Mouse (Mus musculus) hindlimb bud, embryonic 11.5 days (tissue): Measurements from ENCODE around the gene 1700021F07Rik.

Experiments
- DNase-seq: peaks from one replicate; pipeline ENCODE4 v3.0.0-alpha.2; 2012; ENCODE audit warnings: low read depth, low spot score; ENCODE audit errors: extremely low spot score

Gene 1700021F07Rik

DNA sequence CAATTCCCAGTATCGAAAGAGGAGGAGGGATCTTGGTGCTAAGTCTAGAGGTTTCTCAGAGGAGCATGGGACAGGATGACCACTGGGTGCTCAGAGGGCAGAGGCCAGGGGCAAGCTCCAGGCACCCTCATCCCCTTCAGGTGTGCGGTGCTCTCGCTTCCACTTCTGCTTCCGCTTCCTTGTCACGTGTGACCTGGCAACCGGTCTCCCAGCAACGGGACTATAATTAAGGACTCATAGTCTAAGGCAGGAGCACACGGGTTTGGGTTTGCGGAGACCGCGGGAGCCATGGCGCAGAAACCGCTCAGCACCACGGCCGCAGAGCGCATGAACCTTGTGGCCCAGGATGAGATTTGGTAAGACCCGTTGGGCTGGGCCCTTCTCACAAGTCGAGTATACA lies at the start of gene 1700021F07Rik:
TSS of gene 1700021F07Rik (plus strand) at position 211 of the 400 bp plus-strand sequence.
- no peak for DNase-seq

DNA sequence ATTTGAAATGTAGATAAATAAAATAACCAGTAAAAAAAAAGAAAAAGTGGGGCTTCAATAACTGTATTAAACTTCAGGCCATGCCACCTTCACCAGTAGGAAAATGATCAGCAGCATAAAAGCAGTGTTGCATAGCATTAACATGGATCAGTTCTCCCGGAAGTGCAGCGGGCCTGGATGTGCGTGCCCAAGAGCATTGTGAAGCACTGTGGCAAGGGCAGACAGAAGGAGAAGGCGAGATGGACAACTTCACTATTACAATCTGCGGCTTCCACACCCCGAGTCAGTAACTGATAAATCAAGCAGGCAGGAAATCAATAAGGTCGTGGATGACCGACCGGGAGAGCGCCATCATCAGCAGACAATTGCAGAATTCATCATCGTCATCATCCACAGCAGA lies 49.2 kb upstream of the 1700021F07Rik start:
- no peak for DNase-seq

DNA sequence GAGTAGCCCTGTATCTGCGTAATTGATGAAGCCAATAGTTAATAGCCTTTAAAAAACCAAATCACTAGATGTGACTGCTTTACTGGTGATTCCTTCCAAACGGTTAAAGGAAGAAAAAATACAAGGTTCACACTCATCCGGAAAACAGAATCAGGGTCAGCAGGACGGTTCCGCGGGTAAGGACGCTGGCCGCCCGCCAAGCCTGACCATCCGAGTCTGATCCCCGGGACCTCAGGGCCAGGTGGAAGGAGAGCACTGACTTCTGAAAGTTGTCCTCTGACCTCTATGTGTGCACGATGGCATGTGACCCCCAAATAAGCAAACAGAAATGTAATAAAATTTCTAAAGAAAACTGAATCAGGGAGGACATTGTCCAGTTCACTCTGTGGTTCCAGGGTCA lies 43.3 kb upstream of the 1700021F07Rik start:
- no peak for DNase-seq

DNA sequence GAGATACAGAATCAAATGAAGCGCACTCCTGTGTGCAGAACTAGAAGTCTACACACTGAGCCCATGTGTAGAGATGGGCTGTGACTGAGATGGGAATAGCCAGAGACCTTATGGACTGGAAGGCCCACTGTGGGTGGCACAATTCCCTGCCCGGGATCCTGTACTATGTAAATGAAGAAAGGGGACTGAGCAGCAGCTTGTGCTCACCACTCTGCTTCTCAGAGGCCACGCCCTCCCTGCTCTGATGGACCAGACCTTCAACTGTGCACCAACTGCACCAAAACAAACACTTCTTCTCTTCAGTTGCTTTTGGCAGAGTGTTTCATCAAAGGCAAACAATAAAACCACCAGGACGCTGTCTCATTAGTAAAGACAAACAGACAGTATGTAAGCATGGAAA lies 37.9 kb upstream of the 1700021F07Rik start:
- DNase-seq: no peak

DNA sequence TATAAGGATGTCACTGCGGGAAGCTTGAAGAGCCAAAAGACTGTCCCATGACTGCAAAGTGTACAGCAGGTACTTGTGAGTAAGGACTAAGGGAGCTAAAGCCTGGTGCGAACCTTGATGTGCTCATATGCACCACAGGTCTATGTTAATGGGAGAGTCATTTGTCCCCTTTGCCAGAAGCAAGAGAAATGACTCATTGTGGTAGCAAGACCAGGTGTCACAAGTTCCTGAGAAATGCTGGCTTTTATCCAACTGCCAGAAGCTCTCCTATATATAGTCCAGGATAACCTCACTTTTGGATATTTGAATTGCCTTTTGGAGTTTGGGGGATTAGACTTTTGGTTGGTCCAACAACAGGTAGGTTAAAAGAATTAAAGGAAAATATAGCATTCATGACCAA lies 22.8 kb upstream of the 1700021F07Rik start:
- DNase-seq: no peak

DNA sequence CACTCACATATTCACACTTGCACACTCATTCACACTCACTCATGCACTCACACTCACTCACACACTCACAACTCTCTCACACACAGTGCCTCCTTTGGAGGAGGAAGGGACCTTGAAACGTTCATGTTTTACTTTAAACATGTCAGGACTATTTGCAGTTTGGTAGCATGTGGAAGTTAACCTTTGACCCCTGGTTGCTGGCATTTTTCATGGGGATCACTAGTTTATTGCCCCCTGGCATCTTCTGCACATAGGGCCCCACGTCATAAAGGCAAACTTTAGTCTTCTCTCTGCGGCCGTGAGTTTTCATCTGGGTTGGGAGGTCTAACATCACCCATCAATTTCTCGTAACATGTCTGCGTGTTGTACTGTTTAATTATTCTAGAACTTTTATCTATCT lies 8.4 kb upstream of the 1700021F07Rik start:
- DNase-seq: no peak

DNA sequence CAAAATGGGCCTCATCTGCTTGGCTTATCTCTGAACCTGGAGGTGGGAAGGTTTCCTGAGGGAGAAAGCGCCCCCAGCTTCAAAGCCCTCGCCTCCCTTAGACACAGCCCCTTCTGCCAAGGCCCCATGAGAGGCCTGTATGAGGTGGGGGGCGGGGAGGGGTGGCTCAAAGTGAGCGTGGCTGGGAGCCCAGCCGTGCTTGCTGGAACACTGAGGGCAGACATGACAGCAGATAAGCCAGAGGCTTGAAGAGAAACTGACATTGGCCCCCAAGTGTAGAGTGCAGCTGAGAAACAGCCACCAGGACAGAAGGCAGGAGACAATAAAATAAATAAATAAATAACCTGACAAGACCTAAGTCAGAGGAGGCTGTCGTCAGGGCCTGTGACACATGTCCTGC lies 7.2 kb upstream of the 1700021F07Rik start:
- no peak for DNase-seq

DNA sequence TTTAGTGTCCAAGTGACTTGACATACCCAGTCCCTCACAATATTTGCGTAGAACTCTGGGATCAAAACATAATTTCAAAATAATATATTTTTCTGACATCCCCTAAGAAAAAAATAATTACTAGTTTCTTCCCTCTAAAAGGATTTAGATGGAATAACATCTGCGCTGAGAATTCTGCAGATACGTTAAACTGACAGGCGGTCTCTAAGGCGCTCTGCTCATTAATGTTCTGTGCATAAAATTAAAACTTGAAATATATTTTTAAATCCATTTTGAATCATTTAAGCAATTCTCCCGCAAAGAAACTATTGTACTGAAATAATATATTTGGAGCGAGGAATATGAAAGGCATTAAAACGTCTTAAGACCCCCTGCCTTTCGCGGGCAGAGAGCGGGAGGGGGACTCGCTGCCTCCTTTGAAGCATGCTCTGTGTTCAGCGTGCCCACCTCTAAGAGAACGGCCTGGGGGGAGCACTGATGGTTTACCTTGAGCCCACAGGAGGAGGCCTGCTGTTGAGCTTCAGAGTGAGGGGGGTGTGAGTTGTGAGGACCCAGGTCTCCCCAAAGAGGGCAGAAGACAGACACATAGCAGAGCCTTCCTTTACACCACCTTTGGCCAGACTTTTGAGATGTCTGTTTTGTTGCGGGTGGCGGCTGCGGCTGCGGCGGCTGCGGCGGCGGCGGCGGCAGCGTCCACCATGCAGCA lies 6.1 kb upstream of the 1700021F07Rik start:
- no peak for DNase-seq

DNA sequence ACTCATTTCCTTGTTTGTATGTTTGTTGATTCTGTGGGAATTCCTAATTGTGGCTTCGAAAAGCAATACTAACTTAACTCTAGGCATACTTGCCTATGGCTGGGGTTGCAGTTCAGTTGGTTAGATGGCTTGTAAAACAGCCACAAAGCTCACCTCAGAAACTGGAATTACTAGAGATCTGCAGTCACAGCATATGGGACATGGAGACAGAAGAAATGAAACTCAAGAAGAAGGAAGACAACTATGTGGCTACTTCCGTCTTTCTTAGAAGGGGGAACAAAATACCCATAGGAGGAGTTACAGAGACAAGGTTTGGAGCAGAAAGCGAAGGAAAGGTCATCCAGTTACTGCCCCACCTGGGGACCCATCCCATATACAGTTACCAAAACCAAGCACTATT lies 6.1 kb downstream of the 1700021F07Rik start:
- DNase-seq: no peak

DNA sequence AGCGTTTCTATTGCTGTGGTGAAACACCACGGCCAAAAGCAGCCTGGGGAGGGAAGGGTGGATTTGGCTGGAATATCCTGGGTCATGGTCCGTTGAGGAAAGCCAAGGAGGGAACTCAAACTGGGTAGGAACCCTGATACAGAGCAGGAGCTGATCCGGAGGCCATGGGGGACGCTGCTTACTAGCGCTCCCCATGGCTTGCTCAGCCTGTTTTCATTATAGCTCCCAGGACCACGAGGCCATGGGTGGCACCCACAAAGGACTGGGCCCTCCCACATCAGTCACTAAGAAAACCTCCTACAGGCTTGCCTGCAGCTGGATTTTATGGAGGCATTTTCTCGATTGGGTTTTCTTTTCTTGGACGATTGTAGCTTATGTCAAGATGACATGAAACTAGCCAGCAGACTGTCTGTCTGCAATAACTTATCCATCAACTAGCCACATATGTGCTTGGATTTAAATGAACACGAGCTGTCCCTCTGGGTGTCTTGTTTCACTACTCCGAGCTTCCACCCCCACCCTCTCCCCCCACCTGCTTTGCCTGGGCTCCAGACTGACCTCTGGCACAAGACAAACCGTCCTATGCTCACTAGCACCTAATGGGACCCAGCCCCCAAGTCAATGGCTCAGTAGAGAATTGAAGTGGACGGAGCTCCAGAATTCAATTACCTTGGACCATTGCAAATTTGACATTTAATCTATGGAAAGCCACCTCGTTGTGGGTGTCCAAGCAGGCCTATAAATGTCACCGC lies 10.5 kb downstream of the 1700021F07Rik start:
- peak; percentile 10 for DNase-seq

DNA sequence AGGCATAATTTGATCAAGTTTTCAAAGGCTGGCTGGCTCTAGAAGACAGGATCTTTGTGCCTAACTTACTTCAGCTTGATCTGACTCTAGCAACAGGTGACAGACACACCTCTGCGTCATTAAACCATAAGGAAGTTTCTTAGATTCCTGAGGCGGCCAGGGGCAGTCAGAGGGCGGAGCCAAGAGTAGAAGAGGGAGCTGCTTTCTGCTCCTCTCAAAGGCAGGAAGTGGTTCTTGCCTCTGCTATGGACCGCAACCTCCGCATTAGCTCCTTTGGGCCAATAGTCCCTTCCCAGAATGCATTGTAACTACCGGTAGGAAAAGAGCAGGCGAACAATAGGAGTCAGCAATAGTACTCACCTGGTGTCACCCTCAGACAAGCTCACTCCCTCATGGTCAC lies 12.2 kb downstream of the 1700021F07Rik start:
- DNase-seq: no peak

DNA sequence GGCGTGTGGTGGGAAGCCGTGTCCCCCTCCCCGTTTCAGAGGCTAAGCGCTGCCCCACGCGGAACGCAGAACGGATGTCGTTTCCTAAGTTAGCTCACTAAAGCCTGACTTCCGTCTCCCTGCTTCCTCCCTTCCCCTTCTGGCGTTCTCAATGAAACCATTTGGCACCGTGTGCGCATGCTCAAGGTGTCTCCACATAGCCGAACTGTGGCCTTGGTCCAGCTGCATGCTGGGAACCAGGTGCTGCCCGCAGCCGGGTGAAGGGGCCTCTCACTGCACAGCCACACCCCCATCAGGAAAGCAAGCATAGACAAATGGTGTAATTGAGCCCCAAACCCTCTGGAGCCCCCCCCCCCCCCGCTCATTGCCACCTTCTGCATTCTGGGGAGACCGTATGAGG lies 13.0 kb downstream of the 1700021F07Rik start:
- DNase-seq: no peak

DNA sequence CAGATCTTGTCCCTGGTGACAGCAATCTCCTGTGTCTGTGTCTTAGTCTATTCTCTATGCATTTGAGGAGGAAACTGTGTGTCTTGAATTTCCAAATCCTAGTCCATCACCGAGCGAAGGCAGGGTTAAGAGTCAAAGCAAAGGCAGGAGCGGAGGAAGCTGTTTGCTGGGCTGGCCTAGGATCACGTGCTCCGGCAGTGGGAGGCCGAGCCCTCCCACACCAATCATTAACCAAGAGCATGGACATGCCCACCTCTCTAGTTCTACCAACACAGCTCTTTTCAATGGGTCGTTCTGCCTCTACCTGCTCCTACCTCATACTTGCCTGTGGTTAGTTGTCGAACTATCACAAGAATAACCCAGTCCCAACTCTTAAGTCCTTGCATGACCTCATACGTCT lies 13.5 kb downstream of the 1700021F07Rik start:
- DNase-seq: no peak

DNA sequence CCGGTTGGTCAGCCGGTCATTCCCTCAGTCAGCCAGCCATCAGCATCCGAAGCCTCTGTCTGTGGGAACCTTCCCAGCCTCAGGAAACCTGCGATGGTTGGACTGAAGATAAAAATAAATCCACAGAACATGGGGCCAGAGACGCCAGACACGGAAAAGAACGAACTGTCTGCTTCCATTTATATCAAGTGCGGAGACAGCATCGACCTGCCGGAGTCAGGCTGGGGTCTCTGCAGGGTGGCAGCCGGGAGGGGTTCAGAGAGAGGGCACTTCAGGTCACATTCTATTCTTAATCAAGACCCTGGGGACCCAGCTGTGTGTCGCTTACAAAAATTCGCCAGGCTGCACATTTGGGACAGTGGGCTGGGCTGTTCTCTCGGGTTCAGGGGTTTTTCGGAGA lies 17.4 kb downstream of the 1700021F07Rik start:
- DNase-seq: no peak

DNA sequence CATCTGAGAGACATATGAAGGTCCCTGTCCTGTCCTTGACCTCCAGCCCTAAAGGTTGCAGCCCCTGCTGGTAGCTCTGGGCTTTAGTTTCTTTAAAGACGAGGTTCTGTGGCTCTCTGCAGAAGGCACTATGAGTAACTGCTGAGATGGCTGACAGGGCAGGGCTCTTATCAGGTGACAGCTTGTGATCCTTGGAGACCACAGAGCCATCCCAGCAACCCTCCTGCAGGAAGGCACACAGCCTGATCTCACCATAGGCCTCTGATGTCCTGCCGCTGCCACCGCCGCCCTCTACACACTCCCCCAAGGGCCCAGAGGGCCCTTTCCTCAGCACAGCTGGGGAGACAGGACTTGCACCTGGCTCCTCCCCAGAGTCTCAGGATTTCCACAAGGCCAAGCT lies 19.4 kb downstream of the 1700021F07Rik start:
- DNase-seq: no peak

DNA sequence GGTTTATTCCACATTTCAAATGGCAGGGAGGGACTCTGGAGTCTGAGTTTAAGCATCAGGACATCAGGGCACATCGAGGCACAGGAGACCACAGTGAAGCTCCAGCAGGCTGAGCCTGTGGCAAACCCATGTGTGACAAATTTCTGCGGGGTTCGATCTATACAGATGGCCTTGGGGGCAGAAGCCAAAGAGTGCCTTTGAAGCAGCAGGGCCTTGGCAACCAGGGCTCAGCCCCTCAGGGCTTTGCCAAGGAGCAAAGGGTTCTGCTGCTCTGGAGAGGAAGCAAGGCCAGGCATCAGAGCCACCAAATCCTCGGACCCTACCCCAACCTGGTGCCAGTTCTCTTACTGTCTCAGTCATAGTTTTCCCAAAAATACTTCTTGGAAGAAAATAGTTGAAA lies 20.3 kb downstream of the 1700021F07Rik start:
- DNase-seq: no peak

DNA sequence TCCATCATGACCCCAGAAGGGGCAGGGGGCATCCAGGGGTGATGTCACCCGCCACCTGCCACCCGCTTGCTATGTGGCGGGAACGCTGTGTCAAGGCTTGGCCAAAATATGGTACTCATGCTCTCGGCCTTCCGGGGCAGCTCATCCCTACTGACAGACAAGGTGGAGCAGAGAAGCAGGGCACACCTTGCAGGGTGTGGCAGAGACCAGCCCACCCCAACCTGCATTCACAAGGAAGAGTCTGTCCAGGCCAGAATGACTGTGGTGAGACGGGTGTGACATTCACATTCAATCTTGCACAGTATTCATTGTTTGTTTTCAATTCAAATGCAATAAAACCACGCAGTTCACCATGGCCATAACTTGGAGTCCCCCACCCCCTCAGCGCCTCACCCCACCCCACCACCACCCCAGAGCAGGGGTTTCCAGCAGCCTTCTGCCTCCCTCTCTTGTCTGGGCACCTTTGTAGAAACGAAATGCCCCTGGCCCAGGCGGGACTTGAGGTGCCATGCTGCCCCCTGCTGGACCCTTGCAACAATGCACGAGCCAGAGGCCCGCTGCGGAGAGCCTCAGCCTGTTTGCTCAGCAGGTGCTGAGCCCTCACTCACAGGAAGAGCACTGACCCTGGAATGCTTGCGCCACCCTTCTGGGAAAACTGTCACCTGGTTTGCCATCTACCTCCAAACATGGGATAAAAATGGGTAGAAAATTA lies 23.8 kb downstream of the 1700021F07Rik start:
- peak; percentile 44 for DNase-seq

DNA sequence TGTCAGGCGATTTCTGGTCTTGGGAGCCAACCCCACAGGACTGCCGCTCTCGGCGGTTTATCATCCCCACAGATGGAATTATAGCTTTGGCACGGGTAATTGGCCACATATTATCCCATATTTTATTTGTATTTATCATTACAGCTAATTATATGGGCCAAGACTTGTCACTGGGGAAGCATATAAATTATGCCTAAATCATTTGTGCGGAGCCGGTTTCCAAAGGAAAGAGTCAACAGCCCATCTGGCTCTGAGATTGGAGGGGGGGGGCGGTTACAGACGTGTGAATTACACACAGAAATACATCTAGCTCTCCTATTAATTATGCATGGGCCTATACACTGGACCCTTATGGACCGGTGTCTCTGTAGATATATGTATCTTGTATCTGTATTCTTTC lies 26.9 kb downstream of the 1700021F07Rik start:
- DNase-seq: no peak

DNA sequence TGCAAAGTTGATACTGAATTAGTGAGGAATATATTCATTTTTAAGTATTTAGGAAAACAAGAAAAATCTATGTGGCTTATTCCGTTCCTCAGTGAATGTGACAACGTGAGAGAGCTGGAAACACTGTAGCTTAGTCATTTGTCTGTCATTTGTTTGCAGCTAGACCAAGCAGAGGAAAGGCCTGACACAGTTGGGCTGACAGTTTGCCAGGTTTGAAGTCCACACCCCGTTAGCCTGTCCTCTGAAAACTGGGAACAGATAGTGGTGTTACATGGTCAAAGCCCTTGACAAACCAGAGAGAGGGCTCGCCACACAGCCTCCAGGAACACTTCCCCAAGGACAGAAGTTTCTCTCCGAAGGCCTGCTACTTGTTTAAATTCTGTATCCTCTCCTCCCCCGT lies 28.3 kb downstream of the 1700021F07Rik start:
- no peak for DNase-seq

DNA sequence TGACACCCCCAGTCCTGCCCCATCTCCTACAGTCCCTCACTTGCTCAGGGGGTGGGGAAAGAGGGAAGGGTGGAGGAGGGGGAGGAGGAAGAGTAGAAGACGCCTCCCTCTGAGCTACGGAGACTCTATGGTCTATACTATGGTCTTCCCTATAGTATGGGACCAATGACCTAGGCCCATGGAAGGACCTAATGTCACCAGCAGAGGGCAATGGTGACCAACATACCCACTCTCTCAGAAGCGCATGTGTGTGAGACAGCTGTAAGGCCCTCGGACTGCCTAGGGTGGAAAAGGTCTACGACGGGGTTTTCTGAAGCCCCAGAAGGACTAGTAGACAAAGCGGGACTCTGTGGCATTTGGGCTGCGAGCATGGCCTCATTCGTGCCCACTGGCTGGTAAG lies 31.5 kb downstream of the 1700021F07Rik start:
- DNase-seq: no peak

DNA sequence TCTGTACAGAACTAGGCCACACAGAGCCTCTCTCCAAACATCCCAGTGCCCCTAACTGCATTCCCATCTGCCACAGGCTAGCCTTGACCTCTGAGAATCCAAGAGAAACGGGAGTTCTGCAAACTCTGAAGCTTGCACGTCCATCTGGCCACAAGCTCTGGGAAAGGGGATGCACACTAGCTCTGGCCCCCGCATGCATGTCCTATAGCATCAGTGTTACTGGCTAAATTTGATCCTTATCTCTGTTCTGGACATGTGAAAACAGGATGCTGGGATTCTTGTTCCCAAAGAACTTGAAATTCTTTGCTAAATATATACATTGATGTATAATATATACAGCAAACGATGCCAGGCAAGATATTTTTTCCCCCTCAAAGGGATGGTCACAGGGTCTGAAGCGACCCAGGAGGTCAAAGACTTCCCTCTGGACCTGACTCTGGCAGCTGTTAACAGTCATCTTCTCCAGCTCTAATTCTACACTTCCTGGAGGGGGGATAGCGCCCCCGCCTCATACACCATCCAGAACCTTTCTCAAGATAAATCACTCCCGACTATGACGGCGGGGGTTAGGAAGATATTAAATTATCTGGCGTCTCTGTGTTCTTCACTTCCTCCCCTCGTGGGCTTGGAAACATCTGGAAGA lies 36.5 kb downstream of the 1700021F07Rik start:
- no peak for DNase-seq
